Mouse (Mus musculus) heart, adult 18-20 months (tissue): ENCODE data around the gene Kcnh3. TPM values are rescaled to one million over a fixed set of nuclear protein-coding genes. Genes with fewer than 3 reads are reported as not detected.

Experiments
- DNase-seq, 2 experiments: peaks; one replicate each; pipeline ENCODE4 v3.0.0; 2021 to 2022; ENCODE audit warnings: mixed read lengths in 1 of 2
- total RNA-seq, 2 experiments: library from RNA; stranded (reverse); gene quantifications; 2 replicates each; pipeline ENCODE4 v1.2.3; 2021

The Kcnh3 gene
- total RNA-seq, 2 experiments from 2014 or later, result 0.15 TPM; not detected in 1

DNA sequence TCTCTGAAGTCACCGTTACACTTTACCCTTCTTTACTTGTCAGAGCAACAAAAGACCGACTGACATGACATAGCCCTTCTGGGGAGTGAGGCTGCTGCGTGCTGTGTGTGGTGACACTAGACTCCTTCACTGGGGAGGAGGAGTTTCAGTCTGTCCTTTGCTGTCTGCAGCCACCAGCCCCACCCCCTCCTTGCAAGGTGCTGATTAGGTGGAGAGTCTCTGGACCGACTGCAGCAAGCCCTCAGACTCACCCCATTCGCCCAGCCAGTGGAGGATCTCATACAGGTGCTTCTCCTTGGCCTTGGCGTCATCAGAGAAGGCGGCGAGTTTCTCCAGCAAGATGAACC, 60.5 kb downstream of the Kcnh3 start:
- no peak for DNase-seq

DNA sequence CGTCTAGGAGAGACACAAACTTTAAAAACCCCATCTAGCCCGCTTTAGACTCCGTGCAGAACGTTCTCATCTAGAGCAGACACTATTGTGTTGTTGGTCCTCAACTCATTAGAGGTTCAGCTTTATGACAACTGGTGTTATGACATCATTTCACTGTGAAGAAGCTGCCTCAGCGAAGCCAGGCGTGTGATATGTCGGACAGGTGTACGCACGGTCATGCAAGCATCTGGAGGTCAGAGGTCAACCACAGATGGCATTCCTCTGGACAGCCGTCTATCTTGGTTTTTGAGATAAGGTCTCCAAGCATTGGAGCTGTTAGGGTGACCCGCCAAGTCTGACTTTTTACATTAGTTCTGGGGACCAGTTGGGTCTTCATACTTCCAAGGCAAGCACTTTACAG, 65.9 kb downstream of the Kcnh3 start:
- DNase-seq, result no peak

Other genes starting within 250 kb of the Kcnh3 start
- 10 to 100 TPM; 31.8 to 41.4 TPM for gene Tuba1c, start 195.0 kb upstream of the Kcnh3 start, total RNA-seq
- under 1 TPM in 1 of 2 experiments, not detected in 1; 0.15 TPM for gene Prph, start 169.7 kb upstream of the Kcnh3 start, total RNA-seq
- under 1 TPM in 1 of 2 experiments, not detected in 1; 0.28 TPM for gene Troap, start 150.3 kb upstream of the Kcnh3 start, total RNA-seq
- not detected for gene C1ql4, start 137.0 kb upstream of the Kcnh3 start, total RNA-seq
- gene Dnajc22, start 131.7 kb upstream of the Kcnh3 start, total RNA-seq, result 1 to 10 TPM in 1 of 2 experiments, under 1 TPM in 1; 0.37 to 1.2 TPM
- 1 to 10 TPM; 7.1 to 7.7 TPM for gene Spats2, start 98.9 kb upstream of the Kcnh3 start, total RNA-seq
- 10 to 100 TPM; 37.3 to 40.1 TPM for gene Mcrs1, start 27.1 kb downstream of the Kcnh3 start, total RNA-seq
- gene Prpf40b, start 70.2 kb downstream of the Kcnh3 start, total RNA-seq, result 10 to 100 TPM; 18.2 to 19.4 TPM
- gene Fam186b, start 71.0 kb downstream of the Kcnh3 start, total RNA-seq, result not detected
- 10 to 100 TPM; 13.4 to 14.8 TPM for gene Fmnl3, start 145.6 kb downstream of the Kcnh3 start, total RNA-seq
- gene Tmbim6, start 168.0 kb downstream of the Kcnh3 start, total RNA-seq, result 100 to 1,000 TPM; 225 to 256 TPM
- 1 to 10 TPM; 2.5 to 3.8 TPM for gene Nckap5l, start 232.9 kb downstream of the Kcnh3 start, total RNA-seq
- gene Bcdin3d, start 249.9 kb downstream of the Kcnh3 start, total RNA-seq, result 1 to 10 TPM; 3.7 to 3.9 TPM